Mouse (Mus musculus): ENCODE measurements at regions not wholly inside any gene's neighbourhood (a gene's known extent, or its start where the extent isn't known, plus 50 kb on each side); places are given as distances from the start of the nearest gene placed in this dataset.

GRCm38 (mm10) chr1:35843566-35843965 lies 224.6 kb upstream of the Hs6st1 start:
- no peaks in the 10 kb centered on the region for H3K36me3 ChIP-seq (ENCODE audit: control insufficient read depth, insufficient read depth)
- TF ChIP-seq MAX (IDR thresholded peaks at IDR 0.05; ENCODE audit: low read depth) (no peak), CEBPB (IDR thresholded peaks at IDR 0.05; ENCODE audit: insufficient read depth, poor library complexity, severe bottlenecking) (no peak), TCF12 (IDR thresholded peaks at IDR 0.05; ENCODE audit: insufficient read depth, poor library complexity, severe bottlenecking) (no peak), MYOG (IDR thresholded peaks at IDR 0.05; ENCODE audit: control insufficient read depth in 1 of 3, insufficient read depth in 1 of 3, insufficient read length in 2 of 3, low read depth in 2 of 3) (no peak), TCF3 (IDR thresholded peaks at IDR 0.05; ENCODE audit: insufficient read length, low read depth) (no peak), USF1 (IDR thresholded peaks at IDR 0.05; ENCODE audit: low read depth) (no peak), POLR2AphosphoS2 (IDR thresholded peaks at IDR 0.05; ENCODE audit: insufficient read length, low read depth) (no peak), SRF (IDR thresholded peaks at IDR 0.05; ENCODE audit: control insufficient read depth, insufficient read length, low read depth) (no peak), E2F4 (IDR thresholded peaks at IDR 0.05; ENCODE audit: insufficient read depth) (no peak), MYOD1 (IDR thresholded peaks at IDR 0.05; ENCODE audit: control insufficient read depth in 1 of 3, insufficient read length in 2 of 3, low read depth in 2 of 3) (no peak), POLR2A (IDR thresholded peaks at IDR 0.05; ENCODE audit: insufficient read length, low read depth) (no peak), REST (IDR thresholded peaks at IDR 0.05; ENCODE audit: insufficient read depth, insufficient read length) (no peak)
- no peak overlapping the region for H3ac ChIP-seq (ENCODE audit: control insufficient read depth, insufficient read length)
- H3K27me3 ChIP-seq (ENCODE audit: control insufficient read depth, insufficient read depth, insufficient read length) = no peaks in the 10 kb centered on the region
- no peak overlapping the region for H3K4me3 ChIP-seq
- H3K4me2 ChIP-seq (ENCODE audit: low read depth) = no peak overlapping the region
- H3K79me2 ChIP-seq (ENCODE audit: control insufficient read depth, insufficient read depth) = no peaks in the 10 kb centered on the region

GRCm38 (mm10) chr1:35846224-35846936 lies 221.8 kb upstream of the Hs6st1 start:
- TF ChIP-seq MYOD1 (IDR thresholded peaks at IDR 0.05; ENCODE audit: control insufficient read depth in 1 of 3, insufficient read length in 2 of 3, low read depth in 2 of 3) = no peak
- TF ChIP-seq MYOG (IDR thresholded peaks at IDR 0.05; ENCODE audit: control insufficient read depth in 1 of 3, insufficient read depth in 1 of 3, insufficient read length in 2 of 3, low read depth in 2 of 3) = no peak
- TF ChIP-seq E2F4 (IDR thresholded peaks at IDR 0.05; ENCODE audit: insufficient read depth) = no peak
- TF ChIP-seq POLR2A (IDR thresholded peaks at IDR 0.05; ENCODE audit: insufficient read length, low read depth) = no peak
- no peak for TF ChIP-seq USF1 (IDR thresholded peaks at IDR 0.05; ENCODE audit: low read depth)
- TF ChIP-seq MAX (IDR thresholded peaks at IDR 0.05; ENCODE audit: low read depth) = no peak
- no peak for TF ChIP-seq TCF12 (IDR thresholded peaks at IDR 0.05; ENCODE audit: insufficient read depth, poor library complexity, severe bottlenecking)
- TF ChIP-seq POLR2AphosphoS2 (IDR thresholded peaks at IDR 0.05; ENCODE audit: insufficient read length, low read depth) = no peak
- TF ChIP-seq TCF3 (IDR thresholded peaks at IDR 0.05; ENCODE audit: insufficient read length, low read depth) = no peak
- TF ChIP-seq REST (IDR thresholded peaks at IDR 0.05; ENCODE audit: insufficient read depth, insufficient read length) = no peak
- no peak for TF ChIP-seq CEBPB (IDR thresholded peaks at IDR 0.05; ENCODE audit: insufficient read depth, poor library complexity, severe bottlenecking)
- no peak for TF ChIP-seq SRF (IDR thresholded peaks at IDR 0.05; ENCODE audit: control insufficient read depth, insufficient read length, low read depth)
- H3K4me2 ChIP-seq (ENCODE audit: low read depth) = no peak overlapping the region
- H3K27me3 ChIP-seq (ENCODE audit: control insufficient read depth, insufficient read depth, insufficient read length) = no peaks in the 10 kb centered on the region
- H3K4me3 ChIP-seq = no peak overlapping the region
- H3K79me2 ChIP-seq (ENCODE audit: control insufficient read depth, insufficient read depth) = no peaks in the 10 kb centered on the region
- H3K36me3 ChIP-seq (ENCODE audit: control insufficient read depth, insufficient read depth) = no peaks in the 10 kb centered on the region
- no peak overlapping the region for H3ac ChIP-seq (ENCODE audit: control insufficient read depth, insufficient read length)

GRCm38 (mm10) chr1:35848160-35848954 lies 219.8 kb upstream of the Hs6st1 start:
- Histone ChIP-seq H3K36me3 (ENCODE audit: control insufficient read depth, insufficient read depth) (no peaks in the 10 kb centered on the region), H3K4me3 (no peak overlapping the region), H3K4me2 (ENCODE audit: low read depth) (no peak overlapping the region), H3K27me3 (ENCODE audit: control insufficient read depth, insufficient read depth, insufficient read length) (no peaks in the 10 kb centered on the region), H3K79me2 (ENCODE audit: control insufficient read depth, insufficient read depth) (no peaks in the 10 kb centered on the region), H3ac (ENCODE audit: control insufficient read depth, insufficient read length) (no peak overlapping the region)
- TF ChIP-seq CEBPB (IDR thresholded peaks at IDR 0.05; ENCODE audit: insufficient read depth, poor library complexity, severe bottlenecking) (no peak), SRF (IDR thresholded peaks at IDR 0.05; ENCODE audit: control insufficient read depth, insufficient read length, low read depth) (no peak), MAX (IDR thresholded peaks at IDR 0.05; ENCODE audit: low read depth) (no peak), POLR2A (IDR thresholded peaks at IDR 0.05; ENCODE audit: insufficient read length, low read depth) (no peak), MYOD1 (IDR thresholded peaks at IDR 0.05; ENCODE audit: control insufficient read depth in 1 of 3, insufficient read length in 2 of 3, low read depth in 2 of 3) (no peak), MYOG (IDR thresholded peaks at IDR 0.05; ENCODE audit: control insufficient read depth in 1 of 3, insufficient read depth in 1 of 3, insufficient read length in 2 of 3, low read depth in 2 of 3) (no peak), POLR2AphosphoS2 (IDR thresholded peaks at IDR 0.05; ENCODE audit: insufficient read length, low read depth) (no peak), REST (IDR thresholded peaks at IDR 0.05; ENCODE audit: insufficient read depth, insufficient read length) (no peak), E2F4 (IDR thresholded peaks at IDR 0.05; ENCODE audit: insufficient read depth) (no peak), USF1 (IDR thresholded peaks at IDR 0.05; ENCODE audit: low read depth) (no peak), TCF12 (IDR thresholded peaks at IDR 0.05; ENCODE audit: insufficient read depth, poor library complexity, severe bottlenecking) (no peak), TCF3 (IDR thresholded peaks at IDR 0.05; ENCODE audit: insufficient read length, low read depth) (no peak)

DNA sequence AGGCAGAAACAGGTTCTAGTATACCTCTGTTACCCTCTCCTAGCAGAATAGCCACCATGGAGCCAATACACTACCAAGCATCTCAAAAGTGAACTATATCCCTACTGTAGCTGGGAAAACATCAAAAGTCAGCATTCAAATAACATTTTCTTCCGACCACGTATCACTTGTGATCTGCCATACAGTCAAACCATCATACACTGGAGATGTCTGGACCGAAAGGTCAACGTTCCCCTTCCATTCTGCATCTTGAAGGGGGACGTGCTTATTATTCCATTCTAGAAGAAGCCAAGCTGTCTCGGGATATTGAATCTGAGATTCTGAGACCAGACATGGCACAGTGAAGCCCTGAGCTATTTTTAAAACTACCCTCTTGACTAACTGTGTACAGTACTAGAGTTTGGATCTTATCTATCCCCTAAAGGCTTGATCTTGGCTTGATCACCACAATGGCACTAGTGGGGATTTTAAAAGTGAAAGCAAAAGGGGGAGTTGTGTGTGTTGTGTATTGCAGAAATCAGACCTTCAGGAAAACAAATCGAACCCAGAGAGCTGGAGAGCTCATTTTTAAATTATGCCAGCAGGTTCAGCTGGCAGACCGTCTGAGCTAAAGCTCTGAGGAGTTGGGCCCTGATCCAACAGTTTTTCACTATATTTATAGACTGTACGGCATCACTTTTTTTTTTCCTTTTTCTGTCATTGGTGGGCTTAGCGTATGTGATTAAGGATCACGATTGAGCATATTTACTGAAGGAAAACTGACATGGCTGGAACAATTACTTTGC lies 218.6 kb upstream of the Hs6st1 start:
- Histone ChIP-seq H3K79me2 (ENCODE audit: control insufficient read depth, insufficient read depth) (no peaks in the 10 kb centered on the region), H3K36me3 (ENCODE audit: control insufficient read depth, insufficient read depth) (no peaks in the 10 kb centered on the region), H3ac (ENCODE audit: control insufficient read depth, insufficient read length) (no peak overlapping the region), H3K4me2 (ENCODE audit: low read depth) (peak overlapping the region; percentile 40), H3K4me3 (no peak overlapping the region), H3K27me3 (ENCODE audit: control insufficient read depth, insufficient read depth, insufficient read length) (no peaks in the 10 kb centered on the region)
- TF ChIP-seq MYOG (IDR thresholded peaks at IDR 0.05; ENCODE audit: control insufficient read depth in 1 of 3, insufficient read depth in 1 of 3, insufficient read length in 2 of 3, low read depth in 2 of 3) (no peak), REST (IDR thresholded peaks at IDR 0.05; ENCODE audit: insufficient read depth, insufficient read length) (no peak), CEBPB (IDR thresholded peaks at IDR 0.05; ENCODE audit: insufficient read depth, poor library complexity, severe bottlenecking) (no peak), MAX (IDR thresholded peaks at IDR 0.05; ENCODE audit: low read depth) (no peak), POLR2A (IDR thresholded peaks at IDR 0.05; ENCODE audit: insufficient read length, low read depth) (no peak), MYOD1 (IDR thresholded peaks at IDR 0.05; ENCODE audit: control insufficient read depth in 1 of 3, insufficient read length in 2 of 3, low read depth in 2 of 3) (no peak), USF1 (IDR thresholded peaks at IDR 0.05; ENCODE audit: low read depth) (no peak), E2F4 (IDR thresholded peaks at IDR 0.05; ENCODE audit: insufficient read depth) (no peak), SRF (IDR thresholded peaks at IDR 0.05; ENCODE audit: control insufficient read depth, insufficient read length, low read depth) (no peak)
